Mouse (Mus musculus) bone marrow, adult 2 months (tissue): ENCODE measurements at regions not wholly inside any gene's neighbourhood (a gene's known extent, or its start where the extent isn't known, plus 50 kb on each side); places are given as distances from the start of the nearest gene placed in this dataset.

Source experiments
- CTCF ChIP-seq: fragments of 200-500 bp; IDR thresholded peaks from 2 replicates; pipeline ENCODE4 v1.5.1; 2011; ENCODE audit warnings: low read length, control low read depth; ENCODE audit not compliant: control insufficient read depth, insufficient read depth
- POLR2A ChIP-seq: fragments of 200-500 bp; IDR thresholded peaks from 2 replicates; pipeline ENCODE4 v1.6.1; 2011; ENCODE audit warnings: low read depth, mild to moderate bottlenecking, control low read depth, low read length, borderline replicate concordance; ENCODE audit not compliant: control insufficient read depth

DNA sequence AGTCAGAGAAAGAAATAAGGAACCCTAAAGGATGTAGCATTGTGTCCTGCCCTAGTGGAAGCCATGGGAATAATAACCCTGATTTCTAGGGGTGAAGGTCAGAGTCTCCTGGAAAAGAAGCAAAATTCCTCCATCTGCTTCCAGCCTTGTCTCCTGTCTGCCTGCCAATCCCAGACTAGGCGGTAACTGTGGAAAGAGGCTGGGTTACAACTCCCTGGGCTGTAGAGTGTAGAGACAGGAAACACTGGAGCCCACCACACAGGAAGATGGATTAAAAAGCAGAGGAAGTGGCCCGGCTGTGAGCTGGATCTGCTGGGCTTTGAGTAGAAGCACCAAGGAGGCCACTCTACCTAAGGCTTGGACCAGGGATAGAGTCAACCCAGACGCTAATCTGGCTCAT is 200.7 kb upstream of the Pabpc6 start:
- TF ChIP-seq CTCF (no peak), POLR2A (no peak)
